Mouse (Mus musculus) intestine, embryonic 14.5 days (tissue): ENCODE measurements around the gene Anxa8. TPM values are rescaled to one million over a fixed set of nuclear protein-coding genes. Genes with fewer than 3 reads are reported as not detected.
A peak's percentile ranks its signal among the peaks of the same experiment; 100 is the strongest.

ENCODE experiments used
- ATAC-seq: fragments of 200-750 bp; cut with Nextera tagmentation; replicated peaks from 2 replicates; pipeline ENCODE4 v1.8.0; 2017; ENCODE audit warnings: low read depth, moderate number of reproducible peaks, moderate TSS enrichment, moderate library complexity; ENCODE audit not compliant: low FRiP score, low TSS enrichment
- DNase-seq: peaks from one replicate; pipeline ENCODE4 v3.0.0-alpha.2; 2018; ENCODE audit warnings: low spot score
- H3K27ac ChIP-seq: fragments of 300-500 bp; sonication (generic); 2 replicates; pipeline ENCODE4 v1.5.1; 2014; ENCODE audit warnings: low read depth, mild to moderate bottlenecking, control low read depth
- H3K27me3 ChIP-seq: fragments of 300-500 bp; sonication (generic); replicated peaks from 2 replicates; pipeline ENCODE4 v1.6.1; 2014; ENCODE audit warnings: low read length, control low read depth; ENCODE audit not compliant: control insufficient read depth, insufficient read depth
- H3K36me3 ChIP-seq: fragments of 300-500 bp; sonication (generic); 2 replicates; pipeline ENCODE4 v1.6.1; 2014; ENCODE audit warnings: low read length, control low read depth; ENCODE audit not compliant: control insufficient read depth, insufficient read depth
- H3K4me1 ChIP-seq: fragments of 300-500 bp; sonication (generic); replicated peaks from 2 replicates; pipeline ENCODE4 v1.6.1; 2014; ENCODE audit warnings: low read length, control low read depth, mixed read lengths; ENCODE audit not compliant: control insufficient read depth, insufficient read depth
- H3K4me2 ChIP-seq: fragments of 300-500 bp; sonication (generic); 2 replicates; pipeline ENCODE4 v1.6.1; 2014; ENCODE audit warnings: low read length
- H3K4me3 ChIP-seq: fragments of 300-500 bp; sonication (generic); 2 replicates; pipeline ENCODE4 v1.5.1; 2014; ENCODE audit warnings: low read depth, low read length, control low read depth, mixed read lengths
- H3K9ac ChIP-seq: fragments of 300-500 bp; sonication (generic); 2 replicates; pipeline ENCODE4 v1.6.1; 2014; ENCODE audit warnings: mild to moderate bottlenecking, low read length
- H3K9me3 ChIP-seq: fragments of 300-500 bp; sonication (generic); 2 replicates; pipeline ENCODE4 v1.6.1; 2016; ENCODE audit warnings: low read length, control low read depth; ENCODE audit not compliant: control insufficient read depth
- WGBS: fragments of 180-500 bp; shearing (Covaris S2); extraction: QIAGEN DNeasy Blood & Tissue Kit; methylation state at CpG from one replicate; pipeline ENCODE4 v1.1.7; 2014; 5-methylcytosine and 5-hydroxymethylcytosine counted together
- polyA plus RNA-seq: library from polyadenylated mRNA; unstranded; fragments of >200 nt; fragmentation: Nextera tagmentation; extraction: Ambion mirVana; gene quantifications from 2 replicates; pipeline ENCODE4 v1.2.1, GENCODE M21; 2014

The Anxa8 gene
- polyA plus RNA-seq, 1 experiment from 2014 or later = 1.1 TPM

DNA sequence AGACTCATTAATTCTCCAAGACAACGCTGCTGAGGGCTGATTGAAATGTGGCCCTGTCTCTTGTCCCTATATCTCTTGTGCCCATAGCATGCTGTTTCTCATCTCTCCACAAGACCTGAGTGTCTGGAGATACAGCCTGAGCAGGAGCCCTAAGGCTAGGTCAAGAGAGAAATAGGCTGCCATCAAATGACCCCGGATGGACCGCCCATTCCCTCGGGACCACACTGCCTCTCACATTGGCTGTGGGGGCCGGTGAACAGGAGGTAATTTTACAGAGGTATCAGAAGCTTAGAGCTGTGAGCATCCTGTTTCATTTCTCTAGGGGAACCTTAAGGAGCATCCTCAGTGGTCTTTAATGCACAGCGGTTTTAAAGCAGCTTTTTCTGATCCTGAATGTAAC lies 45.4 kb downstream of the Anxa8 start:
- 61% methylated on average over 6 of the region's 6 CpGs for WGBS
- H3K27ac ChIP-seq = no peak overlapping the region

DNA sequence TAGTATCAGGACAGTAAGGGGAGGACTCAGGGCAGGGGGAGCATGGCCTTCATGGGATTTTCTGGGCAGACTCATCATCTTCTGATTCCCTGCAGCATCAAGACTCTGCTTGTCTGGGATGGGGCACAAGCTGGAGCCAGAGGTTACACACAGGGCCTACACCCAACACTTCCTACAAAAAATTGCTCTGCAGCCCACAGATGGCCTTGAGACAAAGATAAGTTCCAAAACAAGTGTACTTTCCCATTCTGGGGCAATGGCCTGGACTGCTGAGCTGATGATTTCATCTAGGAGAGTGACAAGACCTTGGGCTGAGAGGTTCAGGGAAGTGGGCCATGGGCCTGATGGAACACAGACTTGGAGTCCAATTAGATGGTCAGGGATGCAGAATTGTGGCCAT lies 49.6 kb downstream of the Anxa8 start:
- H3K4me2 ChIP-seq = no peak overlapping the region
- no peaks in the 10 kb centered on the region for H3K9me3 ChIP-seq
- no peak overlapping the region for H3K4me3 ChIP-seq
- ATAC-seq (no peak), DNase-seq (no peak)
- H3K9ac ChIP-seq = no peak overlapping the region
- no peaks in the 10 kb centered on the region for H3K4me1 ChIP-seq
- H3K27me3 ChIP-seq = no peaks in the 10 kb centered on the region
- no peaks in the 10 kb centered on the region for H3K36me3 ChIP-seq
- H3K27ac ChIP-seq = no peak overlapping the region

More for the DNA sequence above, 45.4 kb downstream of the Anxa8 start:
- DNase-seq = peak; percentile 38
- no peak overlapping the region for H3K4me3 ChIP-seq
- no peaks in the 10 kb centered on the region for H3K4me1 ChIP-seq
- H3K27me3 ChIP-seq = no peaks in the 10 kb centered on the region
- no peaks in the 10 kb centered on the region for H3K9me3 ChIP-seq
- H3K9ac ChIP-seq = no peak overlapping the region
- ATAC-seq = no peak
- no peak overlapping the region for H3K4me2 ChIP-seq
- no peaks in the 10 kb centered on the region for H3K36me3 ChIP-seq

DNA sequence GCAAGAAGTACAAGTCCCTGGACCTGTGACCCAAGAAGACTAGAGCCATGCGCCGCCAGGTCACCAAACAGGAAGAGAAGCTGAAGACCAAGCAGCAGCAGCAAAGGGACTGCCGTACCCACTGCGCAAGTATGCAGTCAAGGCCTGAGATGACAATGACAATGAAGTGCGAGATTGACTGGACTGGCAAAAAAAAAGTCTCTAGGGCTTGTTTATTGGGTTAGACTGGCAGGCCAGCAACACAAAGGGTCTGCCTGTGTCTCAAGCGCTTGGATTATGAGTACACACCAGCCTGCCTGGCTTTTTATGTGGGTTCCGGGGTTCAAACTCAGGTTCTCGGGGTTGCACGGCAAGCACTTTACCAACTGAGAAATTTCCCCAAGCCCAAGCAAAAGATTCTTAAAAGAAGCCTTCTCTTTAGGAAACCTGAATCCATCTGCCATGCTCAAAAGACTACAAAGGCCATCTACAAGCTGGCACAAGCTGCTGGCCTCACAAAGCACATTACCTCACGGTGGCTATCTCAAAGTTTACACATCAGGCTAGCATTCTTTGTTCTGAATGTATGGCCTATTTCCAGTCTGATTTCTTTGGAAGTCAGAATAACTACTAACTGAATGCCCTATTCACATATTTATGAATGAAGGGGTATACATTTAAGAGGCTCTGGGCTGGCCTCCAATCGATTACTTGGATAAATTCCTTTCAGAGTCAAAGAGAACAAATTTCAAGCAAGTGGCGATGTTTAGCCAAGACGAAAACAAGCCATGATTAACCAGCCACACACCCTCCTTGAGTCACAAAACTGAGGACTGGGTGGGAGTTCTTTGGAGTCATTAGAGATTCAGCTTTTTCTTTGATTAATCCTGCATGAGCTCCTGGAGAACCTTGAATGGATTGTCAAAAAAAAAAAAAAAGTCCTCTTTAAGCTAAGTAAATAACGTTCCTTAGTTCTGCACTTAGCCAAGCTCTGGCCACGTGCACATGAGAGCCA lies 54.2 kb downstream of the Anxa8 start:
- Histone ChIP-seq H3K4me1 (no peaks in the 10 kb centered on the region), H3K36me3 (no peaks in the 10 kb centered on the region), H3K27me3 (no peaks in the 10 kb centered on the region), H3K9ac (no peak overlapping the region), H3K9me3 (no peaks in the 10 kb centered on the region), H3K4me2 (no peak overlapping the region), H3K27ac (no peak overlapping the region), H3K4me3 (no peak overlapping the region)
- ATAC-seq = no peak
- 82% methylated on average over 15 of the region's 15 CpGs for WGBS
- DNase-seq = peak; percentile 21

DNA sequence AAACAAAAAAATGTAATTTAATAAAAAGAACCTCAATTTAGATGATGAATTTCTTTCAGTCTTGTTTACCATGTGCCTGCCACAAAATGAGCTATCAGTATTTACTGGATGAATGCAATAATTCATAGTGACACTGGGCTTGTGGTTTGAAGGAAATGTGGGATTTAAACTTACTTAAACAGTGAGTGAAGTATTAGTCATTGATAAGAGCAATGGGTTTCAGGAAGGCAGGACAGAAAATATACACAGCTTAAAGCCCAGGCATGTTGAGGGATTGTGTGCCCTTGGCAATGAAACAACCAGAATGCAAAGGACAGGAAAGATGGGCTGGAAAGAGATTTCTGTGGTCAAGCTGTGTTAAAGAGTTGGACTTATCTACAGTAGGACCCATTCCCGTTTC lies 56.5 kb downstream of the Anxa8 start:
- Histone ChIP-seq H3K27ac (no peak overlapping the region), H3K27me3 (no peaks in the 10 kb centered on the region), H3K9me3 (no peaks in the 10 kb centered on the region), H3K36me3 (no peaks in the 10 kb centered on the region), H3K9ac (no peak overlapping the region), H3K4me2 (no peak overlapping the region), H3K4me3 (no peak overlapping the region), H3K4me1 (no peaks in the 10 kb centered on the region)
- WGBS = 81% methylated on average over 1 of the region's 1 CpGs
- no peak for ATAC-seq
- DNase-seq = no peak

DNA sequence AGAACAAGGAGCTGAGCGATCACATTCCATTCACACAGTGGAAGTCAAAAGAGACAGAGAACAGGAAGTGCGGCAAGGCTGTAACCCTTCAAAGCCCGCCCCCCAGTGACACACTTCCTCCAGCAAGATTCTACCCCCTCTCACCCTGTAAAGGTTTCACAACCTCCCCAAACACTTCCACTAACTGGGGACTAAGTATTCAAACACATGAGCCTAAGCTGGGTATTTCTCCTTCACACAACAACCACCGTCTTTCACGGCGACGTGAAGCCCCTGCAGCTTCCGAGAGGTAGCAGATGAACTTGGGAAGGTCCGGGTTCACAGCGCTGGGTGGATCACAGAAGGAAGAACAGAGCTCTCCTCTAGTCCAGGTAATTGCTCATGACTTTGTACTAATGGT lies 57.1 kb downstream of the Anxa8 start:
- DNase-seq = no peak
- Histone ChIP-seq H3K4me1 (no peaks in the 10 kb centered on the region), H3K27me3 (no peaks in the 10 kb centered on the region), H3K9ac (no peak overlapping the region), H3K9me3 (no peaks in the 10 kb centered on the region), H3K36me3 (no peaks in the 10 kb centered on the region), H3K4me2 (no peak overlapping the region), H3K4me3 (no peak overlapping the region), H3K27ac (no peak overlapping the region)
- 93% methylated on average over 10 of the region's 10 CpGs for WGBS
- ATAC-seq = no peak

Other genes with a start within 250 kb of the Anxa8 start
- 8.8 and 9.4 TPM in 2 replicates for gene Gdf10, start 162.4 kb upstream of the Anxa8 start, polyA plus RNA-seq
- 0.05 TPM in 2 replicates for gene Gdf2, start 144.9 kb upstream of the Anxa8 start, polyA plus RNA-seq
- not detected in 2 replicates for gene Rbp3, start 132.0 kb upstream of the Anxa8 start, polyA plus RNA-seq
- gene Zfp488, start 107.2 kb upstream of the Anxa8 start, polyA plus RNA-seq = 0.50 and 0.60 TPM in 2 replicates
- gene Gm30083, start 70.8 kb upstream of the Anxa8 start, polyA plus RNA-seq = not detected in 2 replicates
- not detected in 2 replicates for gene Gm5460, start 69.2 kb upstream of the Anxa8 start, polyA plus RNA-seq
- gene Antxrl, start 33.3 kb upstream of the Anxa8 start, polyA plus RNA-seq = not detected in 2 replicates
- 0.89 and 1.3 TPM in 2 replicates for gene A630023A22Rik, start 16.8 kb downstream of the Anxa8 start, polyA plus RNA-seq
- gene Npy4r, start 66.5 kb downstream of the Anxa8 start, polyA plus RNA-seq = 0.14 and 0.48 TPM in 2 replicates
- gene Gprin2, start 115.7 kb downstream of the Anxa8 start, polyA plus RNA-seq = 0.39 TPM in 2 replicates
- 0.54 and 0.60 TPM in 2 replicates for gene Syt15, start 133.6 kb downstream of the Anxa8 start, polyA plus RNA-seq
- gene Shld2, start 224.5 kb downstream of the Anxa8 start, polyA plus RNA-seq = 9.5 and 11.0 TPM in 2 replicates
- 100 and 104 TPM in 2 replicates for gene Glud1, start 224.7 kb downstream of the Anxa8 start, polyA plus RNA-seq